In the genomic region with DNA sequence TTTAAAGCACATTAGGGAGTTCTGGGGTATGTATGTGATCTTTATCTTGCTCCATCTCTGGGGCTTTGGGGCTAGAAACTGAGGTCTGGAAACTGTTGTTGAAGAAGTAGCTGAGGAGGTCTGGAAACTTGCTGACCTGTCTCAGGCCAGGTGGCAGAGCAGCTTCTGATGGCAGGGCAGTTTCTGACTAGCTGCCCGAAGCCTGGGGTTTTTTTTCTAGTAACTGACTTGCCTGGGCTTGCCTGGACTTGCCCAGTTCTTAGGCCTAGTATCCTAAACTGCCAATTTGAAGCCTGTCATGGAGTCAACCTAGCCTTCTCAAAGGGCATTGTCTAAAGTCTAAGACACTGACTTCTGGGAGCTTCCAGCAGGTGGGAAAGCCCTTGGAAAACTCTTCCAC, we compare ENCODE assay signal across 22 mouse cellular contexts.
DNase-seq lines count a peak whose midpoint lies in the region; TF ChIP-seq lines count a peak whose summit lies in the region.
"Had no signal": no experiment of that assay in that cellular context is flagged by ENCODE, and none has a peak within 500 bp of the region (broad histone marks: within the 10 kb centered on the region; RNA-seq: fewer than 3 reads in every experiment).

No protein-coding gene starts in this region.

- peaks cover 2% of the 10 kb centered on the region for H3K9me3 ChIP-seq in ES-Bruce4 (replicated peaks; ENCODE audit: control insufficient read depth, insufficient read depth, low read length, poor library complexity, severe bottlenecking)
- H3K9me3 ChIP-seq: embryonic facial prominence, embryonic 12.5 days; embryonic facial prominence, embryonic 15.5 days; forebrain, embryonic 12.5 days; forebrain, embryonic 15.5 days; hindbrain, embryonic 10.5 days; hindbrain, embryonic 13.5 days; intestine, embryonic 15.5 days had no signal

- no peak for TF ChIP-seq CTCF in ES-Bruce4 (IDR thresholded peaks at IDR 0.05; ENCODE audit: low read depth, low read length)

- H3K9ac ChIP-seq in ES-Bruce4 (ENCODE audit: low read depth, poor library complexity, severe bottlenecking), result no peak overlapping the region
- H3K9ac ChIP-seq: embryonic facial prominence, embryonic 12.5 days; embryonic facial prominence, embryonic 15.5 days; forebrain, embryonic 12.5 days; forebrain, embryonic 15.5 days; hindbrain, embryonic 13.5 days; intestine, embryonic 15.5 days had no signal

- no peak for TF ChIP-seq EP300 in ES-Bruce4 (IDR thresholded peaks at IDR 0.05; ENCODE audit: insufficient read depth, low read depth, low read length)

- DNase-seq in heart, adult 11 months, result peak; percentile 78
- DNase-seq in heart, adult 8-10 months (ENCODE audit: low spot score), result no peak
- DNase-seq in kidney, postnatal 36 days, result peak; percentile 13 to 42
- no peak for DNase-seq in kidney, adult 9 months
- DNase-seq in layer of hippocampus, adult 9-11 months, result no peak
- DNase-seq: adrenal gland, adult 2 months; adrenal gland, postnatal 14 days; cerebellum, adult 11 months; cerebellum, adult 2 months; cerebellum, adult 9-11 months; cerebellum, postnatal 25 days; gastrocnemius, postnatal 14 days; heart, adult 18-20 months; kidney, adult 11 months had no signal

- H3K4me3 ChIP-seq in ES-Bruce4 (ENCODE audit: low read depth, low read length), result no peak overlapping the region
- H3K4me3 ChIP-seq: embryonic facial prominence, embryonic 12.5 days; embryonic facial prominence, embryonic 15.5 days; forebrain, embryonic 12.5 days; forebrain, embryonic 15.5 days; hindbrain, embryonic 10.5 days; hindbrain, embryonic 13.5 days; intestine, embryonic 15.5 days had no signal

- H3K36me3 ChIP-seq in ES-Bruce4 (ENCODE audit: control insufficient read depth, insufficient read depth, low read length, poor library complexity, severe bottlenecking), result no peaks in the 10 kb centered on the region
- H3K36me3 ChIP-seq: embryonic facial prominence, embryonic 12.5 days; embryonic facial prominence, embryonic 15.5 days; forebrain, embryonic 12.5 days; forebrain, embryonic 15.5 days; hindbrain, embryonic 10.5 days; hindbrain, embryonic 13.5 days; intestine, embryonic 15.5 days had no signal

- TF ChIP-seq POLR2A in ES-Bruce4 (IDR thresholded peaks at IDR 0.05; ENCODE audit: insufficient read depth, low read length), result no peak

- H3K27me3 ChIP-seq in ES-Bruce4 (ENCODE audit: control insufficient read depth, insufficient read depth, low read length, poor library complexity, severe bottlenecking), result no peaks in the 10 kb centered on the region
- H3K27me3 ChIP-seq: embryonic facial prominence, embryonic 12.5 days; forebrain, embryonic 12.5 days; forebrain, embryonic 15.5 days; hindbrain, embryonic 13.5 days; intestine, embryonic 15.5 days had no signal

- H3K4me1 ChIP-seq in ES-Bruce4 (ENCODE audit: control insufficient read depth, insufficient read depth, low read length), result no peaks in the 10 kb centered on the region
- H3K4me1 ChIP-seq: embryonic facial prominence, embryonic 12.5 days; forebrain, embryonic 12.5 days; forebrain, embryonic 15.5 days; hindbrain, embryonic 13.5 days; intestine, embryonic 15.5 days had no signal

- peak overlapping the region; percentile 15; the same call in 1 of the 2 replicates for H3K27ac ChIP-seq in ES-Bruce4 (ENCODE audit: insufficient read depth, low read length)
- H3K27ac ChIP-seq: embryonic facial prominence, embryonic 12.5 days; embryonic facial prominence, embryonic 15.5 days; forebrain, embryonic 12.5 days; forebrain, embryonic 15.5 days; hindbrain, embryonic 10.5 days; hindbrain, embryonic 13.5 days; intestine, embryonic 15.5 days had no signal

Comparison
In these comparisons a context has a peak if more than half of its experiments do, and no peak if none do; other contexts are left out.
1. DNase-seq: peak in heart, adult 11 months (single experiment) and kidney, postnatal 36 days (2 of 2); none in heart, adult 8-10 months (single experiment), kidney, adult 9 months (single experiment) and layer of hippocampus, adult 9-11 months (single experiment).